Mouse (Mus musculus): Measurements from ENCODE around the gene Neurl3. TPM values are rescaled to one million over a fixed set of nuclear protein-coding genes. Genes with fewer than 3 reads are reported as not detected.
A peak's percentile ranks its signal among the peaks of the same experiment; 100 is the strongest.

Gene Neurl3
- total and polyA plus RNA-seq, 3 experiments = 0.92 to 3.3 TPM; not detected in 1

- Histone ChIP-seq H3K4me1 (ENCODE audit: control insufficient read depth in 1 of 2, insufficient read depth in 2 of 2, low read length in 2 of 2) (peaks cover 7 to 24% of the 10 kb centered on the region in 2 experiments), H3K79me2 (ENCODE audit: control insufficient read depth, insufficient read depth, low read length, poor library complexity) (no peaks in the 10 kb centered on the region), H3K27ac (ENCODE audit: control insufficient read depth, low read depth, low read length) (peak overlapping the region; percentile 89), H3K27me3 (ENCODE audit: control insufficient read depth in 1 of 2, insufficient read depth in 2 of 2, low read length in 2 of 2) (no peaks in the 10 kb centered on the region), H3K4me3 (ENCODE audit: control insufficient read depth in 1 of 2, insufficient read depth in 1 of 2, low read depth in 2 of 2, low read length in 2 of 2) (peak overlapping the region; percentile 34 to 44), H3K9me3 (replicated peaks; ENCODE audit: insufficient read depth, low read length) (no peaks in the 10 kb centered on the region), H3K36me3 (ENCODE audit: control insufficient read depth in 1 of 2, insufficient read depth in 2 of 2, low read length in 2 of 2) (peaks cover 0 to 12% of the 10 kb centered on the region in 2 experiments; a peak in 2 of 4 replicates), H3K9ac (ENCODE audit: control insufficient read depth, low read depth, low read length, poor library complexity, severe bottlenecking) (peak overlapping the region; percentile 38; the same call in 1 of the 2 replicates)
- peak; percentile 98 for DNase-seq (ENCODE audit: low read depth, low spot score)
- peak; percentile 80 for TF ChIP-seq SIN3A (IDR thresholded peaks at IDR 0.05; ENCODE audit: low read length)
- no peak for TF ChIP-seq ZC3H11A (IDR thresholded peaks at IDR 0.05; ENCODE audit: low read depth, low read length)
- TF ChIP-seq MEF2A (IDR thresholded peaks at IDR 0.05; ENCODE audit: extremely low read depth, insufficient replicate concordance, low read depth, low read length, poor library complexity, severe bottlenecking) = no peak
- TF ChIP-seq MAFK (IDR thresholded peaks at IDR 0.05; ENCODE audit: borderline replicate concordance, low read depth, low read length) = no peak
- no peak for TF ChIP-seq JUND (IDR thresholded peaks at IDR 0.05; ENCODE audit: low read depth, low read length)
- no peak for TF ChIP-seq CTCF (IDR thresholded peaks at IDR 0.05 in 2 of 3, conservative IDR thresholded peaks at IDR 0.05 in 1 of 3; ENCODE audit: control insufficient read depth in 1 of 3, insufficient read depth in 1 of 3, low read depth in 2 of 3, low read length in 3 of 3, poor library complexity in 1 of 3, severe bottlenecking in 1 of 3)
- 0 out of 2 replicates have a peak, but pooled peaks have one; percentile 53 for TF ChIP-seq MXI1 (IDR thresholded peaks at IDR 0.05; ENCODE audit: low read depth, low read length)
- peak; percentile 94 for TF ChIP-seq RCOR1 (IDR thresholded peaks at IDR 0.05; ENCODE audit: low read depth, low read length)
- TF ChIP-seq USF2 (IDR thresholded peaks at IDR 0.05; ENCODE audit: borderline replicate concordance in 1 of 2, insufficient read depth in 1 of 2, low read depth in 1 of 2, low read length in 2 of 2) = no peak
- TF ChIP-seq ZKSCAN1 (IDR thresholded peaks at IDR 0.05; ENCODE audit: low read depth, low read length) = no peak; the same call in 1 of the 2 replicates
- peak; percentile 62; the same call in 1 of the 2 replicates for TF ChIP-seq TBP (IDR thresholded peaks at IDR 0.05; ENCODE audit: low read depth, low read length)
- 0 out of 2 replicates have a peak, but pooled peaks have one; percentile 30 for TF ChIP-seq MAX (IDR thresholded peaks at IDR 0.05; ENCODE audit: low read length)
- TF ChIP-seq RAD21 (IDR thresholded peaks at IDR 0.05; ENCODE audit: low read depth, low read length) = no peak
- no peak for TF ChIP-seq POLR2AphosphoS2 (IDR thresholded peaks at IDR 0.05; ENCODE audit: low read length)
- TF ChIP-seq EP300 (IDR thresholded peaks at IDR 0.05; ENCODE audit: low read depth in 1 of 2, low read length in 2 of 2) = peak; percentile 95 to 96
- peak; percentile 97 for TF ChIP-seq ZNF384 (IDR thresholded peaks at IDR 0.05; ENCODE audit: low read depth, low read length)
- no peak for TF ChIP-seq POLR2AphosphoS5 (IDR thresholded peaks at IDR 0.05; ENCODE audit: borderline replicate concordance, low read depth, low read length)
- no peak for TF ChIP-seq MYC (IDR thresholded peaks at IDR 0.05; ENCODE audit: low read depth, low read length)
- TF ChIP-seq E2F4 (IDR thresholded peaks at IDR 0.05; ENCODE audit: borderline replicate concordance, low read depth, low read length) = no peak
- no peak for TF ChIP-seq SMC3 (IDR thresholded peaks at IDR 0.05; ENCODE audit: low read depth, low read length)
- TF ChIP-seq USF1 (IDR thresholded peaks at IDR 0.05; ENCODE audit: low read depth, low read length) = no peak
- no peak for TF ChIP-seq MAZ (IDR thresholded peaks at IDR 0.05; ENCODE audit: low read depth, low read length)
- no peak for TF ChIP-seq HCFC1 (IDR thresholded peaks at IDR 0.05; ENCODE audit: low read depth, low read length)
- no peak for TF ChIP-seq ZMIZ1 (IDR thresholded peaks at IDR 0.05; ENCODE audit: low read depth, low read length)
- no peak for TF ChIP-seq NRF1 (IDR thresholded peaks at IDR 0.05; ENCODE audit: insufficient read depth, low read depth, low read length, poor library complexity, severe bottlenecking)
- no peak for TF ChIP-seq CHD1 (IDR thresholded peaks at IDR 0.05; ENCODE audit: low read depth, low read length)
- TF ChIP-seq CHD2 (IDR thresholded peaks at IDR 0.05; ENCODE audit: low read length) = no peak
- TF ChIP-seq GATA1 (IDR thresholded peaks at IDR 0.05; ENCODE audit: low read depth, low read length) = peak; percentile 86
- no peak for TF ChIP-seq NELFE (IDR thresholded peaks at IDR 0.05; ENCODE audit: low read depth, low read length)
- peak; percentile 91 for TF ChIP-seq TAL1 (IDR thresholded peaks at IDR 0.05; ENCODE audit: low read length)
- peak; percentile 93 for TF ChIP-seq TCF12 (IDR thresholded peaks at IDR 0.05; ENCODE audit: low read depth, low read length)
- peak; percentile 94 for TF ChIP-seq ETS1 (IDR thresholded peaks at IDR 0.05; ENCODE audit: low read depth, low read length)
- TF ChIP-seq POLR2A (IDR thresholded peaks at IDR 0.05; ENCODE audit: control insufficient read depth in 1 of 2, insufficient read depth in 1 of 2, low read depth in 1 of 2, low read length in 2 of 2, poor library complexity in 1 of 2) = no peak
- TF ChIP-seq BHLHE40 (IDR thresholded peaks at IDR 0.05; ENCODE audit: borderline replicate concordance, low read depth, low read length) = peak; percentile 70
- no peak for TF ChIP-seq GABPA (IDR thresholded peaks at IDR 0.05; ENCODE audit: low read depth, low read length)
- no peak for TF ChIP-seq UBTF (IDR thresholded peaks at IDR 0.05; ENCODE audit: borderline replicate concordance, insufficient read depth, low read depth, low read length)
Observed at GRCm38 (mm10) chr1:36263833-36264488, 10.5 kb downstream of the Neurl3 start.

Measured in MEL (cell line).